Mouse (Mus musculus): ENCODE results near the gene Idi1. TPM values are rescaled to one million over a fixed set of nuclear protein-coding genes. Genes with fewer than 3 reads are reported as not detected.
A peak's percentile ranks its signal among the peaks of the same experiment; 100 is the strongest.
"Not testable (repeated sequence)": the region's sequence is repeated elsewhere in the genome, so short reads cannot be mapped to it uniquely, and the experiment has no call there.

Idi1 gene
- total and polyA plus RNA-seq, 2 experiments from 2014 or later, result 42.6 to 60.4 TPM

GRCm38 (mm10) chr13:8871314-8871962 lies 13.9 kb upstream of the Idi1 start, which contains the start of gene Wdr37:
Wdr37 (minus strand) TSS chr13:8871909.
- H3K4me2 ChIP-seq (ENCODE audit: low read depth, low read length, poor library complexity, severe bottlenecking), result peak within 1 kb of the TSS; percentile 62
- peak within 1 kb of the TSS; percentile 92 for H3K9ac ChIP-seq (replicated peaks; ENCODE audit: low read length, poor library complexity, severe bottlenecking)
- no peaks in the 10 kb centered on the region for H3K36me3 ChIP-seq (ENCODE audit: insufficient read depth, low read length)
- no peaks in the 10 kb centered on the region for H3K9me3 ChIP-seq (ENCODE audit: low read length)
- H3K4me1 ChIP-seq (ENCODE audit: insufficient read depth, low read length), result peaks cover 2% of the 10 kb centered on the region; the same call in 1 of the 2 replicates
- WGBS, result under 1% methylated on average over 18 of the region's 18 CpGs
- no peak for TF ChIP-seq CTCF (IDR thresholded peaks at IDR 0.05)
- peak; percentile 63 for DNase-seq (ENCODE audit: low spot score)
- no peaks in the 10 kb centered on the region for H3K27me3 ChIP-seq (ENCODE audit: insufficient read depth, low read length)
- peak; percentile 81 for ATAC-seq (ENCODE audit: low FRiP score)
- H3K4me3 ChIP-seq (ENCODE audit: low read depth, low read length), result peak within 1 kb of the TSS; percentile 86
- H3K27ac ChIP-seq (ENCODE audit: low read depth, low read length), result peak within 1 kb of the TSS; percentile 90

- H3K27ac ChIP-seq (ENCODE audit: low read depth, low read length), result no peak overlapping the region
- H3K36me3 ChIP-seq (ENCODE audit: insufficient read depth, low read length), result no peaks in the 10 kb centered on the region
- no peak for TF ChIP-seq CTCF (IDR thresholded peaks at IDR 0.05)
- 100% methylated on average over 1 of the region's 1 CpGs for WGBS
- no peak for ATAC-seq (ENCODE audit: low FRiP score)
- H3K27me3 ChIP-seq (ENCODE audit: insufficient read depth, low read length), result no peaks in the 10 kb centered on the region
- H3K4me2 ChIP-seq (ENCODE audit: low read depth, low read length, poor library complexity, severe bottlenecking), result no peak overlapping the region
- no peak overlapping the region for H3K9ac ChIP-seq (replicated peaks; ENCODE audit: low read length, poor library complexity, severe bottlenecking)
- no peak overlapping the region for H3K4me3 ChIP-seq (ENCODE audit: low read depth, low read length)
- no peak for DNase-seq (ENCODE audit: low spot score)
- H3K9me3 ChIP-seq (ENCODE audit: low read length), result no peaks in the 10 kb centered on the region
- peaks cover 2% of the 10 kb centered on the region; the same call in 1 of the 2 replicates for H3K4me1 ChIP-seq (ENCODE audit: insufficient read depth, low read length)
Observed at GRCm38 (mm10) chr13:8873776-8874175, 11.5 kb upstream of the Idi1 start.

GRCm38 (mm10) chr13:8881611-8882010 lies 3.7 kb upstream of the Idi1 start:
- ATAC-seq (ENCODE audit: low FRiP score) (no peak), DNase-seq (ENCODE audit: low spot score) (no peak)
- no peak for TF ChIP-seq CTCF (IDR thresholded peaks at IDR 0.05)
- no peak overlapping the region for H3K4me2 ChIP-seq (ENCODE audit: low read depth, low read length, poor library complexity, severe bottlenecking)
- no peak overlapping the region for H3K4me3 ChIP-seq (ENCODE audit: low read depth, low read length)
- H3K9me3 ChIP-seq (ENCODE audit: low read length), result no peaks in the 10 kb centered on the region
- H3K27ac ChIP-seq (ENCODE audit: low read depth, low read length), result no peak overlapping the region
- H3K4me1 ChIP-seq (ENCODE audit: insufficient read depth, low read length), result no peaks in the 10 kb centered on the region
- no peaks in the 10 kb centered on the region for H3K27me3 ChIP-seq (ENCODE audit: insufficient read depth, low read length)
- H3K36me3 ChIP-seq (ENCODE audit: insufficient read depth, low read length), result no peaks in the 10 kb centered on the region
- H3K9ac ChIP-seq (replicated peaks; ENCODE audit: low read length, poor library complexity, severe bottlenecking), result no peak overlapping the region
- 71% methylated on average over 3 of the region's 3 CpGs for WGBS

DNA sequence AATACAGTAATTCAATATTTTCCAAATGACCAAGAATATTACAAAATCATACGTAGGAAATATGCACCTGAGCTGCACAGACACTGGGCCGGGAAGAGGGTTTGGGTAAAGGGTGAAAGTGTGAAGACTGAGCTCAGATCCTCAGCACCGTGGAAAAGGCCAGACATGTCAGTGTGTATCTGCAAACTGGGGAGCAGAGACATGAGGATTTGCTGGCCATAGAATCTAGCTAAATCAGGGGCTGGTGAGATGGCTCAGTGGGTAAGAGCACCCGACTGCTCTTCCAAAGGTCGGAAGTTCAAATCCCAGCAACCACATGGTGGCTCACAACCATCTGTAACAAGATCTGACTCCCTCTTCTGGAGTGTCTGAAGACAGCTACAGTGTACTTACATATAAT lies 1.4 kb upstream of the Idi1 start:
- H3K36me3 ChIP-seq (ENCODE audit: insufficient read depth, low read length); ATAC-seq (ENCODE audit: low FRiP score); H3K9ac ChIP-seq (replicated peaks; ENCODE audit: low read length, poor library complexity, severe bottlenecking); H3K4me3 ChIP-seq (ENCODE audit: low read depth, low read length); H3K27me3 ChIP-seq (ENCODE audit: insufficient read depth, low read length); DNase-seq (ENCODE audit: low spot score); H3K4me2 ChIP-seq (ENCODE audit: low read depth, low read length, poor library complexity, severe bottlenecking); H3K4me1 ChIP-seq (ENCODE audit: insufficient read depth, low read length); H3K27ac ChIP-seq (ENCODE audit: low read depth, low read length); H3K9me3 ChIP-seq (ENCODE audit: low read length): not testable (repeated sequence)
- WGBS, result 87% methylated on average over 5 of the region's 5 CpGs

DNA sequence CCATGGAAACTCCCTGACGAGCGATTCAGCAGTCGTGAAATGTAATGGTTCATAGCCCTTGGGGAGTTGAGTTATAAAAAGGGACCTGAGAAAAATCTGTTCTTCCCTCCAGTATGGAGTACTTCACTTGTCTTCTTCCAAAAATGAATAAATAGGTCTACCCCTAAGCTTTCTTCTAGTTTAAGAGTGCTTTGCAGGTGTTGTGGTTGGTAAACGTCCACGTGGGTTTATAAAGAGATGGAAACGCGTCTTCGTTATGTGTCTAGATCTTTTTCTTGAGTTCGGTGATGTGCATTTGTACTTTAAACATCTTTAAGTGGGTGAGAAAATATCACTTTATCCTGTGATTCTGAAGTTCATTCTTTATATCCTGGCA lies 872 bp downstream of the Idi1 start:
- WGBS, result 3% methylated on average over 9 of the region's 9 CpGs
- no peaks in the 10 kb centered on the region for H3K9me3 ChIP-seq (ENCODE audit: low read length)
- DNase-seq (ENCODE audit: low spot score), result no peak
- no peak for TF ChIP-seq CTCF (IDR thresholded peaks at IDR 0.05)
- H3K27ac ChIP-seq (ENCODE audit: low read depth, low read length), result peak overlapping the region; percentile 90; the same call in 1 of the 2 replicates
- H3K4me2 ChIP-seq (ENCODE audit: low read depth, low read length, poor library complexity, severe bottlenecking), result peak overlapping the region; percentile 61
- H3K27me3 ChIP-seq (ENCODE audit: insufficient read depth, low read length), result no peaks in the 10 kb centered on the region
- H3K9ac ChIP-seq (replicated peaks; ENCODE audit: low read length, poor library complexity, severe bottlenecking), result peak overlapping the region; percentile 39
- peak overlapping the region; percentile 52 for H3K4me3 ChIP-seq (ENCODE audit: low read depth, low read length)
- H3K36me3 ChIP-seq (ENCODE audit: insufficient read depth, low read length), result peaks cover 6% of the 10 kb centered on the region
- H3K4me1 ChIP-seq (ENCODE audit: insufficient read depth, low read length), result no peaks in the 10 kb centered on the region
- ATAC-seq (ENCODE audit: low FRiP score), result no peak

- ATAC-seq (ENCODE audit: low FRiP score) (no peak), DNase-seq (ENCODE audit: low spot score) (no peak)
- 97% methylated on average over 1 of the region's 1 CpGs for WGBS
- Histone ChIP-seq H3K4me2 (ENCODE audit: low read depth, low read length, poor library complexity, severe bottlenecking) (no peak overlapping the region), H3K4me3 (ENCODE audit: low read depth, low read length) (no peak overlapping the region), H3K9ac (replicated peaks; ENCODE audit: low read length, poor library complexity, severe bottlenecking) (no peak overlapping the region), H3K9me3 (ENCODE audit: low read length) (no peaks in the 10 kb centered on the region), H3K4me1 (ENCODE audit: insufficient read depth, low read length) (no peaks in the 10 kb centered on the region), H3K27ac (ENCODE audit: low read depth, low read length) (no peak overlapping the region), H3K36me3 (ENCODE audit: insufficient read depth, low read length) (peaks cover 6% of the 10 kb centered on the region), H3K27me3 (ENCODE audit: insufficient read depth, low read length) (no peaks in the 10 kb centered on the region)
- TF ChIP-seq CTCF (IDR thresholded peaks at IDR 0.05), result peak; percentile 48
Observed at GRCm38 (mm10) chr13:8888603-8889002, 3.3 kb downstream of the Idi1 start.

DNA sequence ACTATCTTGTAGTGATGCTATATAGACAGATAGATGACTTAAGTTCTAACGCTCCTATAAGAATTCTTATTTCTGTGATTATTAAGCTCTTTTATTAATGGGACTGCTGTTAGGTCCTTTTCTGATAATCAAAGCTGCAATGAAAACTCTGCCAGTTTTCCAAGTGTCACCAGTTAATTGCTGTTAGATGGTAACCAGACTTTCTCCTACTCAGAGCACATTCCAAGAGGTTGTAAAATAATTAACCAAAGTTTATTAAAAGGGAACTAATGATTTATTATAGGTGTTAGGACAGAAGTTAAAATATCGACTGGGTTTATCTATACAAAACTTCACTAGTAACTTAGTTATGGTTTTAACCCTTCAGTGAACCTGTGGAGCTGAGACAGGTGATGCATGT lies 20.7 kb downstream of the Idi1 start:
- H3K4me1 ChIP-seq (ENCODE audit: insufficient read depth, low read length); H3K9me3 ChIP-seq (ENCODE audit: low read length); DNase-seq (ENCODE audit: low spot score); H3K4me3 ChIP-seq (ENCODE audit: low read depth, low read length); H3K4me2 ChIP-seq (ENCODE audit: low read depth, low read length, poor library complexity, severe bottlenecking); H3K36me3 ChIP-seq (ENCODE audit: insufficient read depth, low read length); H3K9ac ChIP-seq (replicated peaks; ENCODE audit: low read length, poor library complexity, severe bottlenecking); H3K27ac ChIP-seq (ENCODE audit: low read depth, low read length); ATAC-seq (ENCODE audit: low FRiP score); H3K27me3 ChIP-seq (ENCODE audit: insufficient read depth, low read length): not testable (repeated sequence)
- WGBS, result 89% methylated on average over 2 of the region's 2 CpGs

- not testable (repeated sequence) for DNase-seq (ENCODE audit: low spot score); ATAC-seq (ENCODE audit: low FRiP score); H3K9me3 ChIP-seq (ENCODE audit: low read length); H3K36me3 ChIP-seq (ENCODE audit: insufficient read depth, low read length); H3K4me3 ChIP-seq (ENCODE audit: low read depth, low read length); H3K9ac ChIP-seq (replicated peaks; ENCODE audit: low read length, poor library complexity, severe bottlenecking); H3K4me2 ChIP-seq (ENCODE audit: low read depth, low read length, poor library complexity, severe bottlenecking); H3K4me1 ChIP-seq (ENCODE audit: insufficient read depth, low read length); H3K27me3 ChIP-seq (ENCODE audit: insufficient read depth, low read length); H3K27ac ChIP-seq (ENCODE audit: low read depth, low read length)
- 95% methylated on average over 8 of the region's 8 CpGs for WGBS
Observed at GRCm38 (mm10) chr13:8913890-8914289, 28.6 kb downstream of the Idi1 start.

All from midbrain, postnatal 0 days (tissue).